Mouse (Mus musculus): ENCODE results near the gene Tmem101.

DNA sequence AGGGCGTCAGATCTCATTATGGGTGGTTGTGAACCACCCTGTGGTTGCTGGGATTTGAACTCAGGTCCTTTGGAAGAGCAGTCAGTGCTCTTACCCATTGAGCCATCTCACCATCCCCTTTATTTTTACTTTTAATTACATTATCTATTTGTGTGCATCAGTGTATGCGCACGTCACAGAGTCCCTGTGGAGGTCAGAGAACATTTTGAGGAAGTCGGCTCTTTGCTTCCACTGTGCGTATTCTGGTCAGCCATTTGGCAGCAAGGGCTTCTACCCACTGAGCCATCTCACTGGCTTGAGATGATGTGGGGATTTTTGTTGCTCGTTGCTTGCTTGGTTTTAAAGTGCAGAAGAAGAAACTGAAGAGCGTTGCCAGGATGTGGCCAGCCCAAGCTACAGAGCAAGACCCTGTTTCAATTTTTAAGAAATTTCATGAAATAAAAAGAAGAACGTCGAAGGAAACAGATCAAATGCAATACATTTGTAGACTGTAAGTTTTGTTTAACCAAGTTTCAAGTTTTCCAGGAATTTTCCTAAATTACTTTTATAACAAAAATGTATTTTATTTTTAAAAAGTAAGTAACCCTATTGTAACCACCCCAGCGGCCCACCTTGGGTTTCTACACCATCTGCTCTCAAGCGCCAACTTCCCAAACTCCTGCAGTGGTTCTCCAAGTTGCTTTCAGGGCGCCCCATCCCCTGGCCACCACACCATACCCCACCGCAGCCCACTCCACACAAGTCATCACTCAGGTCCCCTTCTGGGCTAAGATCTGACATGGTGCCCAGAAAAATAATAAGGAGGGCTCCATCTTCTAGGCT is 18.4 kb downstream of the Tmem101 start:
- TF ChIP-seq CTCF (IDR thresholded peaks at IDR 0.05; ENCODE audit: low read depth, low read length) (no peak), POLR2A (IDR thresholded peaks at IDR 0.05; ENCODE audit: extremely low read depth, insufficient read depth, low read length) (no peak)

Data from liver, adult 2 months (tissue).